Mouse (Mus musculus): ENCODE measurements around the gene Gm20431. TPM values are rescaled to one million over a fixed set of nuclear protein-coding genes. Genes with fewer than 3 reads are reported as not detected.
A peak's percentile ranks its signal among the peaks of the same experiment; 100 is the strongest.

Gm20431 gene
- polyA plus RNA-seq, 1 experiment from 2014 or later = 8.6 TPM

DNA sequence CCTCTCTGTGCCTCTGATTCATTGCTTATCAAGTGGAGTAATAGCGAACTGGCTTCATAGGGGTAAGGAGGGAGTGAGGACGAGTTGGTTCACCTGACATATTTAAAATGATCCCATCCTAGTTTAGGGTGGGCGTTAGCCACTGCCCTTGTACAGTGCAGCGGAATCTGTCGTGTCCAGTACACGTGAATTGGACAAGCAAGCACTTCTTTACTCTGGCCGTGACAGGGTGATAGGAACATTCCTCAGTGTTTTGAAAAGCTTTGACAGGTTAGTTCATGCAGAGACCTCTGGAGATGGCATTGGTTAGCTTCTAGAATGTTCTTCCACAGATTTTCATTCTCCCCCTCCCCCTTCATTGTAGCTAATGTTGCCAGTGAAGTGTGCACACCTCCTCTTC is 33.7 kb upstream of the Gm20431 start:
- H3K4me3 ChIP-seq = no peak overlapping the region
- H3K9ac ChIP-seq = no peak overlapping the region
- no peaks in the 10 kb centered on the region for H3K9me3 ChIP-seq
- H3K36me3 ChIP-seq = no peaks in the 10 kb centered on the region
- no peak overlapping the region for H3K4me2 ChIP-seq
- H3K27me3 ChIP-seq = peaks cover 19% of the 10 kb centered on the region
- no peak overlapping the region for H3K27ac ChIP-seq (replicated peaks)
- H3K4me1 ChIP-seq (replicated peaks) = peaks cover 4% of the 10 kb centered on the region
- WGBS = 98% methylated on average over 7 of the region's 7 CpGs
- ATAC-seq (ENCODE audit: low FRiP score, low read depth) = no peak

DNA sequence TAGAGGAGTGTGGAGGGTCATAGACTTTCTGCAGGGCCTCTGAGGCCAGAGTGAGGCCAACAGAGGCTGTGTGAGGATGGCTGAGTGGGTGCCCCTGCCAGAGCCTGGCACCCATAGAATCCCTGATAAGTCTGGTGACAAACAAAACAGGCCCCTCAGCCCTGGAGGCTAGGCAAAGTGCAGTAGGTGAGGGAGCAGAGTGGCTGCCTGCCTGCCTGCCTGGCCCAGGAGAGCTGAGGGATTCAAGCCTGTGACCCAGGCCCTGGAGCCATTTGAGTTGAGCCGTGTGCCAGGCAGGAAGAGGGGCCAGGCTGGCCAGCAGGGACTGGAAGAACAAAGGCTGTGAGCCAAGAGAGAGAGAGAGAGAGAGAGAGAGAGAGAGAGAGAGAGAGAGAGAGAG is 32.9 kb upstream of the Gm20431 start:
- H3K9ac ChIP-seq = no peak overlapping the region
- H3K36me3 ChIP-seq = no peaks in the 10 kb centered on the region
- no peak overlapping the region for H3K4me3 ChIP-seq
- 59% methylated on average over 1 of the region's 1 CpGs for WGBS
- H3K4me1 ChIP-seq (replicated peaks) = peaks cover 11% of the 10 kb centered on the region
- no peak overlapping the region for H3K4me2 ChIP-seq
- no peaks in the 10 kb centered on the region for H3K9me3 ChIP-seq
- H3K27me3 ChIP-seq = peaks cover 22% of the 10 kb centered on the region
- H3K27ac ChIP-seq (replicated peaks) = no peak overlapping the region
- ATAC-seq (ENCODE audit: low FRiP score, low read depth) = no peak

DNA sequence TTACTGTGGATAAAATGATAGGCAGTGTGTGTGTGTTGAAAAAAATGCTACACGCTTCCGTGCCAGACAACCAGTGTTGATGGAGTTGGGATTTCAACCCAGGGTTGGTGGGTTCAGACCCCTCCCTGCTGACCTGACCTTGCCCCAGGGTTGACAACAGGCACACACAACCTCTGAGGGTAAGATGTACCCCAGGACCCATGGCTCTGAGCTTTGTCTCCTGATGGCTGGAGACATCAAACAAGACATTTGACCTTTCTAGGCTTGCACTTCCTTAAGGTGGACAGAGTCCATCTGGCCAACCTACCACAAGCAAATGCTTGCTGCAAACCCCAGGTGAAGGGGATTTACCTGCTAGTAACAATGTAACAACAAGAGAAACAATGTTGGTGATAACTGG is 32.2 kb upstream of the Gm20431 start:
- Histone ChIP-seq H3K27me3 (peaks cover 22% of the 10 kb centered on the region), H3K27ac (replicated peaks) (no peak overlapping the region), H3K9me3 (no peaks in the 10 kb centered on the region), H3K36me3 (no peaks in the 10 kb centered on the region), H3K4me1 (replicated peaks) (peaks cover 16% of the 10 kb centered on the region), H3K4me3 (no peak overlapping the region), H3K9ac (no peak overlapping the region), H3K4me2 (no peak overlapping the region)
- WGBS = 93% methylated on average over 2 of the region's 2 CpGs
- no peak for ATAC-seq (ENCODE audit: low FRiP score, low read depth)

DNA sequence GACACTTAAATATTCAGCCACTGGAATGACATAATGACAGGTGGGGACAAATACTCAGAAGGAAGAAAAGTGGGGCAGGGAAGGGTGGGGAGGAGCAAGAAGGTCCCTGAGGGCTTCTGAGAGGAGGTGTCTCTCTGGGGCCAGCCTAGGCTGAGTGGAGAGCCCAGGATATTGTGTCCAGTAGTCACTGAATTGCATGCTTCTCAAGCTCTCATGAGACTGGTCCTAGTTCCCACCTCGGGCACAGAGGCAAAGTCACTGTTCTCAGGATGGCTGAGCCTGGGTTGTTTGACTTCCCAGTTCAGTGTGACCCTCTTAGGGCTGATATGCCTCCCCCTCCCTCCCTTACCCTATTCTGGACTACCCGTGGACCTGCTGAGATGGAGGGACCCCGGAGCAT is 31.5 kb upstream of the Gm20431 start:
- Histone ChIP-seq H3K4me2 (no peak overlapping the region), H3K27me3 (peaks cover 26% of the 10 kb centered on the region), H3K27ac (replicated peaks) (no peak overlapping the region), H3K4me3 (no peak overlapping the region), H3K9me3 (no peaks in the 10 kb centered on the region), H3K4me1 (replicated peaks) (peaks cover 21% of the 10 kb centered on the region), H3K36me3 (no peaks in the 10 kb centered on the region), H3K9ac (no peak overlapping the region)
- whole genome bisulfite sequencing = 66% methylated on average over 3 of the region's 3 CpGs
- ATAC-seq (ENCODE audit: low FRiP score, low read depth) = no peak

DNA sequence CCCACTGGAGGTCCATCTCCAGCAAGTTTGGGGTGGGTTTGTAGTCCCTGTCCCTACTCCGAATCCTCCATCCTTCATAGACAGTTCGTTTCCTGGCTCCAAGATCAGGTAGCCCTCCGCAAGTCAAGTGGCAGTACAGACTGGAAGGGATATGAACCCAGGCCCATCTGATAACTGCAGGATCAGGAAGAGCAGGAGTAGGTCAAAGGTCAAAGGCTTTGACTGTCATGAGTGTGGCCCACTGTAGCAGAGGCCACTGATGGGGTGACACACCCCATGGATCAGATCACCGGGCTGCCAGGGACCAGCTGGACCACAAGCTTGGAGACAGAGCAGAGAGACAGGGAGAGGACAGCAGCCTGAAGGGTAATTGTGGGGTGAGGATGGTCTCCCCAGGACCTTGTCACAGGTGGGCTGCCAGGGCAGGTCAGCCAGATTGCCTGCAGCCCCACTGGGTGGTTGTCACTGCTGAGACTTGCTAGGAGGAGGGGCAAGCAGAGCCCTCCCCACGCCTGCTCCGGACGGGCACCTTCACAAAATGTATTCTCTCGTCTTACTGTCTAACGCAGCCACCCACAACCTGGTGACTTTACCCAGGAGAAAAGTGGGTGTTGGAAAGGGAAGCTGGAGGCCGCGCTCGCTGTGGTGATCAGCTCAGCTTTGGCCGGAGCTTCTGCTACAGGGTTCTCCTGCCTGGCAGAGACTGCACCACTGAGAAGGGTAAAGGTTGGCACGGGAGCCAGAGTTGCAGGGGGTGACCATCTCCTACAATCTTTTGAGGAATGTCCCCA is 30.8 kb upstream of the Gm20431 start:
- ATAC-seq (ENCODE audit: low FRiP score, low read depth) = no peak
- Histone ChIP-seq H3K4me2 (no peak overlapping the region), H3K27ac (replicated peaks) (no peak overlapping the region), H3K27me3 (peaks cover 34% of the 10 kb centered on the region), H3K36me3 (no peaks in the 10 kb centered on the region), H3K4me3 (no peak overlapping the region), H3K9me3 (no peaks in the 10 kb centered on the region), H3K4me1 (replicated peaks) (peaks cover 21% of the 10 kb centered on the region), H3K9ac (no peak overlapping the region)
- WGBS = 90% methylated on average over 14 of the region's 14 CpGs

DNA sequence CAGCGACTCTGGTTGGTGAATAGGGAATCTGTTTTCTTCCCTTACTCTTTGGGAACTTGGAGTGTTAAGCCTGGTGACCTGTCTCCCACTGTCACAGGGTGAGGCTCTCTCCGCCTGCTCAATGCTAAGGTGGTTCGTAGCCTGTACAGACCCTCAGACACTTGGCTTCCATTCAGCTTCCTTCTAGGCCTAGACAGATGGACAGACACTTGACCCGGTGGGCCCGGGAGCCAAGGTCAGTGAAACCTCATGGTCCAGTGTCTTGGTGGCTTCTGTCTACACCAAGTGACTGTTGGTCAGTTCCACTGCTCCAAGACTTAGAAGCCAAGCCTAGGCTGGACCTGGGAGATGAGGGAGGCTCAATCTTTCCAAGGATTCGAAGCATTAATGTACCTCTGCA is 30.1 kb upstream of the Gm20431 start:
- Histone ChIP-seq H3K4me1 (replicated peaks) (peaks cover 21% of the 10 kb centered on the region), H3K27me3 (peaks cover 39% of the 10 kb centered on the region), H3K36me3 (no peaks in the 10 kb centered on the region), H3K27ac (replicated peaks) (no peak overlapping the region), H3K4me2 (no peak overlapping the region), H3K9ac (no peak overlapping the region), H3K4me3 (no peak overlapping the region), H3K9me3 (no peaks in the 10 kb centered on the region)
- 91% methylated on average over 6 of the region's 6 CpGs for WGBS
- no peak for ATAC-seq (ENCODE audit: low FRiP score, low read depth)

DNA sequence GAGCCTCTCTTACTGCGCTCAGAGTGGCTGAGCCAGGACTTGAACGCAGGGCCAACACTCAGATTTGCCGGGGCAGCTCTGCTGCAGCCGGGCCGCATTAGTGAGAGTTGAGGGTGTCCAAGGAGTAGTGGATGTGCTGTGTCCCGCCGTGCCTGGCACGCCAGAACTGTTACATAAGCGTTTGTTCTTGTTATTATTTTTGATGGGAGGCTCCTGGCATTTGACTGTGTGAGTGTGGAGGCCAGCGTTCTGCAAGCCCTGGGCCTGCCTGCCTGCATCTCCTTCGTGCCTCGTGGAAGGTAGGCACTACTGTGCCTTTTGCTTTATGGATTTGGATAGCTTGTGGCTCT is 29.6 kb upstream of the Gm20431 start:
- Histone ChIP-seq H3K4me3 (peak overlapping the region; percentile 22; the same call in 1 of the 2 replicates), H3K27me3 (peaks cover 41% of the 10 kb centered on the region)

DNA sequence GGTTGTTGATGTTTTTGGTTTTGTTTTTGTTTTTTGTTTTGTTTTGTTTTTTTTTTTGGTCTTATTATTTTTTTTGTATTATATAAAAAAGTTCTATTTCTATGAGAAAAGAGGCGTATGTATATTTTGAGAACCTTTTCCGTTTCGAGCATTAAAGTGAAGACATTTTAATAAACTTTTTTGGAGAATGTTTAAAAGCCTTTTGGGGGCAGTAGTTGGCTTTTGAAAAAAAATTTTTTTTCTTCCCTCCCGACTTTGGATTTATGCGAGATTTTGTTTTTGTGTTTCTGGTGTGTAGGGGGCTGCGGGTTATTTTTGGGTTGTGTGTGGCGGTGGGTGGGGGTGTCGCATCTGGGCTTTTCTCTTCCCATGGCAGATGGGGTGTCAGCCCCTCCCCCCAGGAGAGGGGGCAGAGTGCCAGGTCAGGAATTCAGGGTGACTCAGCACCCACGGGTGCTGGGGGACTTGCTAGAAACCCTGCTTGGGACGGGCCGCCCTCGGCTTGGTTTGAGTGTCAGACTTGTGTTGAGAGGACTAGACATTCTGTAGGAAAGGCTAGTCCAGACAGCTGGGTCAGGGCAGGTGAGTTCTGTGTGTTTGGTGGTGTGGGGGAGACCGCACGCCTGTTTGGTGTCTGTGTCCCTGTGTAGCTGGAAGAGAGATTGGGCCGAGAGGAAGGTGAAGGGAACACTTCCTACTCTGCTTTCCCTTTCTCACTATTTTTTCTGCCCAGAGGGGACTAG is 29.1 kb upstream of the Gm20431 start:
- no peaks in the 10 kb centered on the region for H3K9me3 ChIP-seq
- WGBS = 64% methylated on average over 15 of the region's 15 CpGs
- H3K27me3 ChIP-seq = peaks cover 41% of the 10 kb centered on the region
- H3K27ac ChIP-seq (replicated peaks) = no peak overlapping the region
- H3K4me1 ChIP-seq (replicated peaks) = peaks cover 21% of the 10 kb centered on the region
- no peak for ATAC-seq (ENCODE audit: low FRiP score, low read depth)
- H3K9ac ChIP-seq = no peak overlapping the region
- H3K36me3 ChIP-seq = no peaks in the 10 kb centered on the region
- peak overlapping the region; percentile 97 for H3K4me2 ChIP-seq
- H3K4me3 ChIP-seq = peak overlapping the region; percentile 59

More for the DNA sequence above, 29.6 kb upstream of the Gm20431 start:
- ATAC-seq (ENCODE audit: low FRiP score, low read depth) = no peak
- H3K9me3 ChIP-seq = no peaks in the 10 kb centered on the region
- peaks cover 21% of the 10 kb centered on the region for H3K4me1 ChIP-seq (replicated peaks)
- 86% methylated on average over 12 of the region's 12 CpGs for WGBS
- H3K4me2 ChIP-seq = peak overlapping the region; percentile 97; the same call in 1 of the 2 replicates
- H3K27ac ChIP-seq (replicated peaks) = no peak overlapping the region
- no peaks in the 10 kb centered on the region for H3K36me3 ChIP-seq
- no peak overlapping the region for H3K9ac ChIP-seq

DNA sequence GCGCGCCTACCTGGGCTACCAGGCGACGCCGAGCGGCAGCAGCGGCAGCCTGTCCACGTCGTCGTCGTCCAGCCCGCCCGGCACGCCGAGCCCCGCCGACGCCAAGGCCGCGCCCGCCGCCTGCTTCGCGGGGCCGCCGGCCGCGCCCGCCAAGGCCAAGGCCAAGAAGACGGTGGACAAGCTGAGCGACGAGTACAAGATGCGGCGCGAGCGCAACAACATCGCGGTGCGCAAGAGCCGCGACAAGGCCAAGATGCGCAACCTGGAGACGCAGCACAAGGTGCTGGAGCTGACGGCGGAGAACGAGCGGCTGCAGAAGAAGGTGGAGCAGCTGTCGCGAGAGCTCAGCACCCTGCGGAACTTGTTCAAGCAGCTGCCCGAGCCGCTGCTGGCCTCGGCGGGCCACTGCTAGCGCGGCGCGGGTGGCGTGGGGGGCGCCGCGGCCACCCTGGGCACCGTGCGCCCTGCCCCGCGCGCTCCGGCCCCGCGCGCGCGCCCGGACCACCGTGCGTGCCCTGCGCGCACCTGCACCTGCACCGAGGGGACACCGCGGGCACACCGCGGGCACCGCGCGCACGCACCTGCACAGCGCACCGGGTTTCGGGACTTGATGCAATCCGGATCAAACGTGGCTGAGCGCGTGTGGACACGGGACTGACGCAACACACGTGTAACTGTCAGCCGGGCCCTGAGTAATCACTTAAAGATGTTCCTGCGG is 28.4 kb upstream of the Gm20431 start, which contains the start of gene Tmem189:
Gene Tmem189 (minus strand): TSS at position 322 of the 718 bp plus-strand sequence.
- H3K4me2 ChIP-seq = peak within 1 kb of the TSS; percentile 97
- H3K27me3 ChIP-seq = peaks cover 43% of the 10 kb centered on the region
- peak within 1 kb of the TSS; percentile 56 for H3K9ac ChIP-seq
- 1% methylated on average over 70 of the region's 99 CpGs for WGBS
- 0 out of 2 replicates have a peak within 1 kb of the TSS, but pooled peaks have one; percentile 9 for H3K27ac ChIP-seq (replicated peaks)
- no peak for ATAC-seq (ENCODE audit: low FRiP score, low read depth)
- peak within 1 kb of the TSS; percentile 59 for H3K4me3 ChIP-seq
- H3K36me3 ChIP-seq = no peaks in the 10 kb centered on the region
- H3K9me3 ChIP-seq = no peaks in the 10 kb centered on the region
- H3K4me1 ChIP-seq (replicated peaks) = peaks cover 21% of the 10 kb centered on the region

DNA sequence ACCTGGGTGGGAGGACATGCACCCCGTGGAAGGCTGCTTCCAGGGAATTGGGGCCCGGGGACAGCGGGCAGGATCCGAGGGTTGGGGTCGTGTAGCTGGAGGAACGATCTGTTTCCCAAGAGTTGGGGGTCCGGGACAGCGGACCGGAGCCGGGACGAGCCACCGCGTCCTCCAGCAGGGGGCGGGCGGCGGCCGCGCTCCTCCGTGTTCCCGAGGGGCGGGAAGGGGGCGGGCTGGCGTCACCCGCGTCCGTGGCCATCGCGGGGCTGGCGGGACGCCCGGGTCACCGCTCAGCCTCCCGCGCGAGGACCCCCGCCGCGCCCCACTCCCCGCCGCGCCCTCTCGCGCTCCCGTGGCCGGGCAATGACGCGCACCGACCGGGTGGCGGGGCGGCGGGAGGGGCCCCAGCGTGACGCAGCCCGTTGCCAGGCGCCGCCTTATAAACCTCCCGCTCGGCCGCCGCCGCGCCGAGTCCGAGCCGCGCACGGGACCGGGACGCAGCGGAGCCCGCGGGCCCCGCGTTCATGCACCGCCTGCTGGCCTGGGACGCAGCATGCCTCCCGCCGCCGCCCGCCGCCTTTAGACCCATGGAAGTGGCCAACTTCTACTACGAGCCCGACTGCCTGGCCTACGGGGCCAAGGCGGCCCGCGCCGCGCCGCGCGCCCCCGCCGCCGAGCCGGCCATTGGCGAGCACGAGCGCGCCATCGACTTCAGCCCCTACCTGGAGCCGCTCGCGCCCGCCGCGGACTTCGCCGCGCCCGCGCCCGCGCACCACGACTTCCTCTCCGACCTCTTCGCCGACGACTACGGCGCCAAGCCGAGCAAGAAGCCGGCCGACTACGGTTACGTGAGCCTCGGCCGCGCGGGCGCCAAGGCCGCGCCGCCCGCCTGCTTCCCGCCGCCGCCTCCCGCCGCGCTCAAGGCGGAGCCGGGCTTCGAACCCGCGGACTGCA is 27.5 kb upstream of the Gm20431 start, which contains the start of gene Cebpb:
Gene Cebpb (plus strand): TSS at position 418 of the 954 bp plus-strand sequence.
- Histone ChIP-seq H3K27me3 (peaks cover 46% of the 10 kb centered on the region), H3K4me1 (replicated peaks) (peaks cover 21% of the 10 kb centered on the region), H3K36me3 (no peaks in the 10 kb centered on the region), H3K9ac (peak within 1 kb of the TSS; percentile 56), H3K9me3 (no peaks in the 10 kb centered on the region), H3K4me3 (peak within 1 kb of the TSS; percentile 59), H3K27ac (replicated peaks) (0 out of 2 replicates have a peak within 1 kb of the TSS, but pooled peaks have one; percentile 9), H3K4me2 (peak within 1 kb of the TSS; percentile 97)
- ATAC-seq (ENCODE audit: low FRiP score, low read depth) = peak; percentile 68
- whole genome bisulfite sequencing = 0% methylated on average over 90 of the region's 147 CpGs

DNA sequence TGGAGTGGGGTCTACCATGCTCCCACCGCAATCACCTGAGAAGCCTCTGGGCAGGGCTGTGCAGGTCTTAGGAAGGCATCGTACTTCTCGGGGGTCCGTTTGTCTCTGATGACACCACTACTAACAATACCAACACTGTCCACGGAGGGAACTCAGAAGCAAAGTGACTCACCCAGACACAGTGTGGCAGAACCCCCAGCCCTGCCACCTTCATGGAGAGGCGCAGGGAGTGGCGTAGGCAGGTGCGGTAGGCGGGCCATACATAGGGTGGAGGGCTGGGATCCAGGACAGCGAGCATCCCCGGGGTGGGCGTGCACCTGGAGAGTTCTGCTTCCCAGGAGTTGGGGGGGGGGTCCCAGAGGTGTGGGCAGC is 26.8 kb upstream of the Gm20431 start:
- H3K9me3 ChIP-seq = no peaks in the 10 kb centered on the region
- no peak overlapping the region for H3K27ac ChIP-seq (replicated peaks)
- WGBS = 28% methylated on average over 12 of the region's 12 CpGs
- peak overlapping the region; percentile 59 for H3K4me3 ChIP-seq
- ATAC-seq (ENCODE audit: low FRiP score, low read depth) = peak; percentile 38
- H3K36me3 ChIP-seq = no peaks in the 10 kb centered on the region
- H3K4me1 ChIP-seq (replicated peaks) = peaks cover 21% of the 10 kb centered on the region
- H3K9ac ChIP-seq = no peak overlapping the region
- H3K4me2 ChIP-seq = peak overlapping the region; percentile 97
- H3K27me3 ChIP-seq = peaks cover 46% of the 10 kb centered on the region
